Mouse (Mus musculus): ENCODE results near the gene Trim72.

Trim72 gene

DNA sequence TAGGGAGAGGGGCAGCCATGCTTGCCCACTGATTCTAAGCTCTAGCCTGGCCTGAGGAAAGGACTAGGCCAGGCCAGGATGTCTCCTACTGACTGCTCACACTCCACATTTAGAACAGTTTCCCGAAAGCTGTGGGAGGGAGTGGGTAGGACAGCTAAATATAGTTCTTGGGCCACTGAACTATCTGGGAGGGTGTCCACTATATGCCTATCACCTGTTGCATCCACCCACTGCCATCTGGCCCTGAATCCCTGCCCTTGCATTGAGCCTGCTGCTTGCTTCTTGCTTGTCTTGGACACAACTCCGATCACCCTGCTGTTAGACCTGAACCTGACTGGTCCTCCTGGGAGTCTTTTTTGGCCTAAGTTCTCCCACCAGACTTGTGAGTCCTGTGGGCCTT lies at the start of gene Trim72:
TSS of gene Trim72 (plus strand) at position 262 of the 400 bp plus-strand sequence.
- DNase-seq (ENCODE audit: low read depth, low spot score), result no peak

DNA sequence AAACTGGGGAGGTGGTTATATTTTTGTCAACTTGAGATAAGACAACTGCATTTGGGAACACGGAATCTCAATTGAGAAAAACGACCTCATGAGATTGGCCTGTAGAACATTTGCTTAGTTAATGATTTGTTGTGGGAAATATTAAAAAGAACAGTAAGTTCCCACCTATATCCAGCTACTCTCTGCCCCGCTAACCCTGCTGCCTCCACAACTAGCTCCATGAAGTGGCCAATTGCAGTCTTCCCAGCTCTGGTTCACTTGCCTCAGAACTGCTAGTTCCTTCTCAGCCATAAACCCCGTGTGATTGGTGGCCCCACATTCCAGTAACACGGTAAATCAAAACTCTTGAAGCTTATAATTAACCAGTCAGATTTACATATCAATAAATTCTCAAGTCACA lies 44.4 kb upstream of the Trim72 start:
- DNase-seq (ENCODE audit: low read depth, low spot score), result no peak

DNA sequence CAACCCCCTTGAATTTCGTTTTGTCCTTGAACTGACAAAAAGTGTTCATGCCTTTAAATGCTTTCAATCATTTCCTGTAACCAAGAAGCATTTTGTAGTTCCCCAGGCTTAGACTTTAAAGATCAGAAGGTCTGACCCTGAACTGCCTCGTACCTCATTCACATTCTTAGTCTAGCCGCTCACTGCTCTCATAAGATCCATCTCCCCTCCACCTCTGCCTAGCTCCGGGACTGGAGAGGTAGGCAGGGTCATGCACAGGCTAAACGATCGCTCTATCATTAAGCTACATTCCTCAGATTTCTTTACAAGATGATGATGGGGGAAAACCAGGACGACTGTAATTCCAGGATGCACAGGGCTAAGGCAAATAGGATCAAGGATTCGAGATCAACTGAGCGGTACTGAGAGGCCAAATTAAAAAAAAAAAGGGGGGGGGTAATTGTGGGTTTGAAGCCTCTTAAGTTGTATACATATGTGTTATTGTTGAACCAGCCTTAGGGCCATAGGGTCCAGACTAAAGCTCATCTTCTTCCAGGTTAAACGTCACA lies 37.3 kb upstream of the Trim72 start:
- no peak for DNase-seq (ENCODE audit: low read depth, low spot score)

DNA sequence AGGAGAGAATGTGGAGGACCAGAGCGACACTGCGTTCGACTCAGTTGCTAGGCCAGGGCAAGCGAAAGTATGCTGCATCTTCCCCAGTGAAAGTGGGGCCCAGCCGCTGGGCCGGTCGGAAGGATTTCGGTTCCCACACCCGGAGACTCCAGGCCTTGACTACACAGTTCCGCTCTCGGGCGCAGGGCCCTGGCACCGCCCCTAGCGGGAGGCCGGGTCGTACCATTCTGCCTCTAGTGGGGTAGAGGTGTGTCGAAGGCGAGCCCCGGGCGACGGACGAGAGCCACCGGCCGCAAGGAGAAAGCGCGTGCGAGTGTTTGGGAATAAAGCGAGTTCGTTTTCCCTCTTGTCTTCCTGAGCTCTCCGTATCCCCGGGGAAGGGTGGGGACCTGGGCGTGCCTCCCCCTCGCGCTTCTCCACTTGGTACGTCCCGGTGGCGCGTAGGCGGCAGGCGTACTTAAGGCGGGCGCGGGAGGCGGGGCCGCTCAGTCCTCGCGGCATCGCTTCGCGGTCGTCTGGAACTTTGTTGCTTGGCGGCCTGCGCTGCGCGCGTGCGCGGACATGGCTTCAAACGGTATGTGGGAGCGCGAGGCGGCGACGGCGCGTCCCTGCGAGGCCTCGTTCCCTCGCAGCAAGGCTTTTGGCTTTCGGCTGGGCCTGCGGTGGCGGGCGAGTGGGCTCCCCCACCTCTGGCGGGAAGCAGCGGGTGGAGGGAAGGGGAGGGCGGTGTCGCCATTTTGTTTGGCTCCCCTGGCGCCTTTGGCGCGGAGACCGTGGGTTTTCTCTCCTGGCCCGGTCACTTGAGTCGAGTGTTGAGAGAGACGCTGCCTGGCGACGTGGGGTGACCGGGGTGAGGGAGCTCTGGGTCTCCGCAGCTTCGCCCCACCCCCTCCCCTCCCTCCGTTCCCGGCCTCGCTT lies 36.5 kb upstream of the Trim72 start, which contains the start of gene Fus:
TSS of gene Fus (plus strand) at position 454 of the 918 bp plus-strand sequence.
- peak; percentile 88 for DNase-seq (ENCODE audit: low read depth, low spot score)

DNA sequence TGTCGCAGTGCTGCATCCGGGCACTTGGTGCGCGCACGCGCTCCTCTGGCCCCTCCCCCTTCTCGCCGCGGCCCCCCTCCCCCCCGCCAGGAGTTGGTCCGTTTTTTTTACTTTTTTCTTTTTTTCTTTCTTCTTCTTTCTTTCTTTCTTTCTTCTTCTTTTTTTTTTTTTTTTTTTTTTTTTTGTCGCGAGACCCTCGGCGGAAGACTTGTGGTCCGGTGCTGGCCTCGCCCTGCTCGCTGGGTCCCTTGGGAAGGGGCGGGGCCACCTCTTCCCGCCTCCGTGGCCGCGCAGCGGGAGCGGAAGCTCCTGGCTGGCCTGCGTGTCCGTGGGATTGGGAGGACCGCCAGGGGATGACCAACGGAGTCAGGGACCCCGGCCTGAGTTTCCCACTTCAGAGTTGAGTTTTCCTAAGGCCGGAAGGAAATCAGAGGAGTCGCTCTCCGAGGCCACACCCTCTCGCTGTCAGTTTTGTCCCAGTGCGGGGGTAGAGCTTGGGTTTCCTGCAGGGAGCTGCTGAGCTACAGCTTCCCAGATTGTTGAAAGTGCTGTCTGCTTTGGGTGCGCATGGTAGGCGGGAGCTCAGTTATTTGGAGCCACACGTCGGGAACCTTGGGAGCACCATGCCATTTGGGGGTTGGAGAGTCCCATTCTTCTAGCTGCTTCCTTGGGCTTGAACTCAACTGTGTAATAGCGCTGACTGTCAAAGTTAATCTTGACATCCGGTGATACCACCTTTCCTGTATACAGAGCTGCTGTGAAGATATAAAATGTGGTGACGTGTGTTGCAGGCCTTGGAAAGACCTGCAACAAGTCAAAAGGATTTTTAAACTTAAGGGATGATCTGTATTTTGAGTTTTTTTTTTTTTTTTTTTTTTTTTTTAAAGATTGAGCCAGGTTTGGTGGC lies 35.6 kb upstream of the Trim72 start:
- peak; percentile 66 for DNase-seq (ENCODE audit: low read depth, low spot score)

DNA sequence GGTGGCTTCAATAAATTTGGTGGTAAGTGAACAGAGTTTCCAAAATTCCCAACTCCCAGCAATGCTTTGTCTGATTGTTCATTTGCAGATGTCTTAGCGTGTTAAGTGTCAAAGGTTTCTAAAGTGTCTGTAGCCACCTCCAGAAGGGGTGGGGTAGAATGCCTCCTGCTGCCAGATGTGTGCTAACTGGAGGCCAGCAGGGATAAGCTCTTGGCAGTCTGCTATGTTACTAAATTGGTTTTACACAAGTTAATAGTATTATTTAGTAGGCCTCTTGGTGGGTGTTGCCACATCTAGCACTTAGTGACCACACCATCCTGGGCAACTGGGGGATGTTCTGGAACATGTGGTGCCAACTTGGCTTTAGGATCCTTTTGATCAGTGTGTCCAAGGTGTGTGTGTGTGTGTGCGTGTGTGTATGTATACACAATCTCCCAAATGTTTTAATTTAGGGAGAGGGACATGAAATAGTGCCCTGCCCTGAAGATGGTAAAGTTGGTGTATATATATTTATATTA lies 29.3 kb upstream of the Trim72 start:
- no peak for DNase-seq (ENCODE audit: low read depth, low spot score)

DNA sequence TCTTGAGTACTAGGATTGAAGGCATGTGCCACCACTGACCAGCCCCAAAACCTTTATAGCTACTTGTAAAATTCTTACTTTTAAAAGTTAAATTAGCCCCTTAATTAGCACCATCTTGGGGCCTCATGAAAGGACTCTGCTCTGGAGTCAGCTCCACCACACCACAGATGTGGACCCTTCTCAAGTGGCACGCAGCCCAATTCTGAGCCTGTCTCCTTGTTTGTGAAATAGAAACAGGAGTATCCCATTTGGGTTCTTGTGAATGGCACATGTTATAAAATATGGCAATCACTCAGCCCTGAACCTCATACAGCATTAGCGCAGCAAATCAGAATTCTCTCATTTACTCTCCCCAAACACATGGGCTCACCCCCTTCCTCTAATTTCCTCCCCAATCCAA lies 24.9 kb upstream of the Trim72 start:
- no peak for DNase-seq (ENCODE audit: low read depth, low spot score)

DNA sequence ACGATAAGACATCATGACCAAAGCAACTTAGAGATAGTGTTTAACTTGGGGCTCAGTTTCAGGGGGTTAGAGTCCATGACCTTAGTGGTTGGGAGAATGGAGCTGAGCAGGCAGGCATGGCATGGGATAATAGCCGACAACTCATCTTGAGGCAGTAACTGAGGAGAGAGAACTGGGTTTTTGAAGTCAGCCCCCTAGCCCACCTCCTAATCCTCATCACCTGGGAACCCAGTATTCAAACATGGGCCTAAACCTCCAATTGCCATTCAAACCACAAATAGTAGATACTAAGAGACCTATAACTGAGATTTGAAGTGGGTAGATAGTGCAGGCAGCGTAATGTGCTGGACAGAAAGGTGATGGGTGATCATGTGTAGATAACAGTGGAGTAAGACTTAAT lies 23.1 kb upstream of the Trim72 start:
- DNase-seq (ENCODE audit: low read depth, low spot score), result no peak

DNA sequence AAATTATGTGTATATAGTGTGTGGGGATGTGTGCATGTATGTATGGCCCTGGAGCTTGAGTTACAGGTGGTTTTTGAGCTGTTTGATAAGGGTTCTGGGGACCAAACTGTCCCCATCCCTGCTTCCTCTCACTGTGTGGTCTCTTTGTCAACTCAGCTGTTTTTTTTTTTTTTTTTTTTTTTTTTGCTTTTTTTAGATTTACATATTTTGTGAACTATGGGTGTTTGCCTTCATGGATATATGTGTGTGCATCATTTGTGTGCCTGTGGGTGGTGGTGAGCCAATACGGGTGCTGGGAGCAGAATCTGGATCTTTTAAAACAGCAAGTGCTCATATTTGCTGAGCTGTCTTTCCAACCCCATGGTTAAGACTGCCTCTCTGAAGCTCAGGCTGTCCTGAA lies 14.8 kb upstream of the Trim72 start:
- DNase-seq (ENCODE audit: low read depth, low spot score), result no peak

DNA sequence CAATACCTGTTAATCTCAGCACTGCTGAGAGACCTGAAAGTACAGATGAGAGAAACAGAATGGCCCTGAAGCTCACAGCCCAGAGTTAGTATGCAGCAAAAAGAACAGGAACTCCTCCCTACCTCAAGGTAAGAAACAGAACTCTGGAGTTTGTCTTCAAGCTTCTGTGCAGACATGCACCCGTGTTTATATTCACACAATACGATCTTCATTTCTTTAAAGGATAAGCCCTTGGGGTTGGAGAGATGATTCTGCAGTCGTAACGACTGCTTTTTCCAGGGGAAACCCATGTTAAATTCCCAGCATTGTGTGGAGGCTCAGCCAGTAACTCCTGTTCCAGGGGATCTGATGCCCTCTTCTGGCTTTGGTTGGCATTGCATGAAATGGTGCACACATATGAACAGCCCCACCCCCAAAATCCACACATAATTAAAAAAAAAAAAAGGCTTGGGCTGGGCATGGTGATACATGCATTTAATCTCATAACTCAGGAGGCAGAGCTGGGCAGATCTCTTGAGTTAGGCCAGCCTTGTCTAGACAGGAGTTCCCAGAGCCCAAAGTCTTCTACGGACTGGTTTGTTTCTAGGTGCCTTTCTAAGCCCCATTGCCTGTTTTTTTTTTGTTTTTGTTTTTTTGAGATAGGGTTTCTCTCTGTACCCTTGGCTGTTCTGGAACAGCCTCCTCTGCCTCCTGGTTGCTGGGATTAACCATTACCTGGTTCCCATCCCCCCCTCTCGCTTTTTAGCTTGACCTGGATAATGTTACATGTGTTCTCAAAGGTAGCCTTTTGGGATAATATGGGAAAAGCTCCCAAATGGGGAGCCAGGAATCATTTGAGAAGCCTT lies 11.9 kb upstream of the Trim72 start:
- DNase-seq (ENCODE audit: low read depth, low spot score), result peak; percentile 57

DNA sequence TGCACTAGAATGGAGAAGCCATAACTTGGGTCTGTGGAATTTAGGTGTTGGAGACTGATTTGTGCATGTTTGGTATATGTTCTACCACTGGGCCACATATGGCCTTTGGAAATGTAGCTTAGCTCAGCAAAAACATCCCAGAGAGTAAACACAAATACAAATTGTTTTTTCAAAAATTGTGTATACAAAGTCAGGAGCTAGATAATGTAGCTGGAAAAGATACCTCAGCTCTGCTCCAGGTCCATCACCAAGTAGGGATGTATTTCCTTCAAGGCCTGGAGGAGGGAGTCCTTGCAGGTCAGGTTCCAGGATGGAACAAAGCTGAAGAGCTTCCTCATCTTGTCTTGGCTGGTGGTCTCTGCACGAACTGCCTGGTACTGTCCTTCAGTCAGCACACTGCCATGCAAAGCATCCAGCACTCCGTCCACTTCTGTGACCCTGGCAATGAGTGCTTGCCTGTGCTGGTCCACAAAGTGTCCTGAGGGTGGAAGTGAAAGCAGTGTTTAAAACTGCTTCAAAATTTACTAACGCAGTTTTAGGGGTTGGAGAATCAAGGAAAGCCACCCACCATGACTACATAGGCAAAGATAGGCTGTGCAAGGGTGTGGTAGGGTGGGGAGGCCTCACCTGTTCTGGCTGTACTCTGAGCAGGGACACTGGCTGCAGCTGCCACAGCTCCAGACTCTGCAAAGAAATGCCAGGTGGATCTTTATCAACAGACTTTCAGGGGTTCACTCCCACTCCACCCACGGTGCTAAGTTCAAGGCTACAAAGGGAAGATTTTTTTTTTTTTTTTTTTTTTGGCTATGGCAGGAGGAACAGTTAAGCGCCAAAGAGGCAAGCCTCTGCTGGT lies 11.0 kb upstream of the Trim72 start:
- no peak for DNase-seq (ENCODE audit: low read depth, low spot score)

DNA sequence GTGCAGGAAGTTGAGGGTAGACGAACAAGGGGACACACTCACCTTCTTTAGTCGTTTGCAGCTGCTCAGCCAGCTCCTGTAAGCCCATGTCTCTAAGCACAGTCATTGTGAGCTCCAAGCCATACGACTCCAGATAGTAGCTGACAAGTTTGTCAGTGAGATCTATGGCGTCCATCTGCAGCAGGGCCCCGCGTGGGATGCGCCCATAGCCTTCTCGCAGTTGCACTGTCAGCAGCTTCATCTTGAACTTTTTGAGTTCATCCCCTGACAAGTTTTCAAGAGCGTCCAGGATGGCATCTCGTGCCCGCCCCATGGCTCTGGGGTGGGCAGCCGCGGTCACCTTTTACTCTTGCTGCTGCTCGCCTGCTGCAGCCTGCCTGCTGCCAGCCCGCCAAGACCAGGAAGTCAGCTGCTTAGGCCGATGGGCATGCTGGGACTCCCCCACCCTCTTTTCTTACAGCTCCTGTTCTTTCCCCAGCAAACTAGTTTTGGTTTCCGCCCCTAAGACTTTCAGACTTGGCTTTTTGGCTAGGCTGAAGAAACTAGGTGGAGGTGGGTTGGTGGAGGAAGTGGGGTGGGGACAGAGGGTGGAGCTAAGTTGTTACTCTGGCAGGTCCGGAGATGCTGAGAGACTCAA lies 10.3 kb upstream of the Trim72 start, which contains the start of gene Pycard:
TSS of gene Pycard (minus strand) at position 527 of the 637 bp plus-strand sequence.
- DNase-seq (ENCODE audit: low read depth, low spot score), result no peak

DNA sequence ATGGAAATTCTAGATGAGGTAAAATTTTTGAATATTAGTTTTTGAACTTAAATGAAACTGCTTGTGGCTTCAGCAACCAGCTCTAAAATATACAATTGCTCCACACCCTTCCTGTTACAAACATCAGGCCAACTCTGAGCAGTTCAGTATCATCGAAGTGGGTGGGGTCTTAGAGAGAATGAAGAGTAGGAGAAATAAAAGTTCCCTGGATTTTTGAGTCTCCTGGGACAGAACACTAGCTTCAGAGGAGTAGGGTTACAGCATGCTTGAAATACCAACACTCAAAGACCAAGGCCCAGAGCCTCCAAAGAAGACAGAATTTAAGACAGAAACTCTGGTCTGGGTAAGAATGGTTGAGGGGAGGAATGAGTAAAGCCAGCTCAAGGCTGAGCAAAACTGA lies 4.3 kb upstream of the Trim72 start:
- no peak for DNase-seq (ENCODE audit: low read depth, low spot score)

DNA sequence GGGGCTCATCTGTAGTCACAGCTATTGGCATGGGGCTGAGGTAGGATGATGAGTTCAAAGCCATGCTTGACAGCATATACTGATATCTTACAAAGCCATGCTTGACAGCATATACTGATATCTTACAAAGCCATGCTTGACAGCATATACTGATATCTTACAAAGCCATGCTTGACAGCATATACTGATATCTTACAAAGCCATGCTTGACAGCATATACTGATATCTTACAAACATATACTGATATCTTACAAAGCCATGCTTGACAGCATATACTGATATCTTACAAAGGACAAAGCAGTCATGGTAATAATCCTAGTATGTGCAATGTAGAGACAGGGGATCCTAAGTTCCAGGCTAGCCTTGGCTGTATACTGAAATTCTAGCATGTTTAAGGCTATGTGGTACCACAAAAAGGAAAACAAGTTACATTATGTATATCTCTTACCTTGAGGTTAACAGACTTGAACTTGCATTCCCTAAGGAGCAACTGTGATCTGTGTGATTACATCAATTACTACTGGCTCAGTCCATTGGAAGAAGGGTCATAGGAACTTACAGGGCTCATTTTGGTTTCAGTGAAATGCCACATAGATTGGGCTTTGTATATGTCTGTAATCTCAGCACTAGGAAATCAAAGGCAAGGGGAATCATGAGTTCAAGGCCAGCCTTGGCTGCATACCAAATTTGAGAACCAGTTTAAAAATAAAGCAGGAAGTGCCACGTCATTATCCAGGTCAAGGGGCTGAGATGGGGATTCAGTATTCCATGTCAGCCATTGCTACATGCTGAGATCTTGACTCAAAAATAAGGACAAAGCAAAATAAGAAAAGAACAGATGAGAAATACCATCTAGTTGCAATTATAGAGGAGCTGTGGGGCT lies 3.4 kb upstream of the Trim72 start:
- DNase-seq (ENCODE audit: low read depth, low spot score), result no peak

DNA sequence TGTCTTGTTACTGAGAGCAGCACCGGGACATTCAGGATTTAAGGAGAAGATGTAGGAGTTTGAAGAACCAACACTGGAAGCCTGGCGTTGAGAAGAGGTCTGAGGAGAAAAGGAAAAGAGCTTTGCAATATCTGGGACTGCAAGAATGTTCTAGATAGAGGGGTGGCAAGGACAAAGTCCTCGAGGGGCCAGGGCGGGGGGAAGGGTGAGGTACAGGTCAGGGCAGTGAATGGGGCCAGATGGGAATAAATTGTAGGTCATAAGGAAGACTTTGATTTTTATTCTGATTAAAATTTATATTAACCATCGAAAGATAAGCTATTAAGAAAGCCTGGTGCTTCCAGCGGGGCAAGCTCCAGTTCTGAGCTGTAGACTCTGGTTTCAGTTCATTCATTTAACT lies 651 bp upstream of the Trim72 start:
- no peak for DNase-seq (ENCODE audit: low read depth, low spot score)

DNA sequence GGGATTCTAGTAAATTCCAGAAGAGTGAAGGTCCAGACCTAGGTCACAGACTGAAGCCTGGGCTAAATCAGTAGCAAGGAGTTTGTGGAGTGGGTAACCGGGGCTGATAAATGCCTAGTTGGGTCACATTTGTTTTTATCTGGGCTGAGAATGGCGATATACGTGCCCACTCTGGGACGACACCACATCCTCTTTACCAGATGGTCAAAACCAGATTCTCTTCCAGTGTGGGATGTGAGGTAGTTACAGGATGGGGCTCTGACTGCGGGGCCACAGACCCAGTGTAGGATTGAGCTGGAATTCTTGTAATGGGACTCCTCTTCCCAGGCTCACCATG lies 369 bp downstream of the Trim72 start:
- no peak for DNase-seq (ENCODE audit: low read depth, low spot score)

DNA sequence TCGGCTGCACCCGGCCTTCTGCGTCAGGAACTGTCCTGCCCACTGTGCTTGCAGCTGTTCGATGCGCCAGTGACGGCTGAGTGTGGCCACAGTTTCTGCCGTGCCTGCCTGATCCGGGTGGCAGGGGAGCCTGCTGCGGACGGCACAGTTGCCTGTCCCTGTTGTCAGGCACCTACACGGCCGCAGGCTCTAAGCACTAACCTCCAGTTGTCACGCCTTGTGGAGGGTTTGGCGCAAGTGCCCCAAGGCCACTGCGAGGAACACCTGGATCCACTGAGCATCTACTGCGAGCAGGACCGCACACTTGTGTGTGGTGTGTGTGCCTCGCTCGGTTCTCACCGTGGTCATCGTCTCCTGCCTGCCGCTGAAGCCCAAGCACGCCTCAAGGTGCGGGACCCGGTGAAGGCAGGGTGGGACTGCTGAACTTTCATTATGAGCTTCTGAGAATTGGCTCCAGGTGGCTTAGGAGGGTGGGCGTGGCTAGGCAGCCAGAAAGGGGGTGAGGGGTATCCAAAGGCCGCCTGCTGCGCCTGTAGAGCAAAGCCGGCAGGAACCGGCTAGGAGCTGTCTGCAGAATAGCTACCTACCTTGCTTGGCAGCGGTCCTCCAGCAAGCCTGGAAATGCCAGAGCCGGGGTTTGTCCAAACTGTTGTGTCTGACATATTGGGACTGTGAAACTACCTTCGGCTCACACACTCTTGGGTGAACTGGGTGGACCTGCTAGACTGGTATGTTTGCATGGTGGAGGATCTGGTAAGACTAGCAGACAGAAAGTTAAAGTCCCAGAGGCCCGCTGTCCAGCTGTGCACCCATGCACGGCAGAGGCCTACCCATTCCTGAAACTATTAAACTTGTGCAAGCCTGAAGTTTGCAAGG lies 976 bp downstream of the Trim72 start:
- no peak for DNase-seq (ENCODE audit: low read depth, low spot score)

DNA sequence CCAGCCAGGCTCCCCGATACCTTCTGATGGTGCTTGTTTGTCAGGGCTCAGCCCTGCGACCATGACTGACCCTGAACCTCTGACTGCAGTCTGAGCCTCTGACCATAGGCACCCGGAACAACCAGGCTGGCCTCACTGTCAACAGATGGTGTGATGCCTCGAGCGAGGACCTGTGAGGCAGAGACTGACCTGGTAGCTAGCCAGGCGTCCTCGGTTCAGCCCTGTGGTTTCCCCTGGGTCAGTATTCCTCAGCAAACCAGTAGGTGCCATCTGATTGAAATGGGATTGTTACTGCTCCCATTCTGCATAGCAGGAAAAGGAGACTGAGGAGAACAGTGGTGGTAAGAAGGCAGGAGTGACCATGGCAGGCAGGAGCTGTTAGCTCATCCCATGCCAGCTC lies 2.4 kb downstream of the Trim72 start:
- no peak for DNase-seq (ENCODE audit: low read depth, low spot score)

Measured in embryo, embryonic 11.5 days (tissue).